Mouse (Mus musculus) adrenal gland (tissue): ENCODE results near the gene Aym1.

Experiments used
- intact Hi-C: fragments of 180-260 bp; cut with DNase I; formaldehyde crosslinking; loops from one replicate; pipeline ENCODE4 v1.15.1; 2025
- microRNA-seq, 2 experiments: library from miRNA; unstranded; fragments of <30 nt; microRNA quantifications; one replicate each; pipeline ENCODE4; 2019

Aym1 gene

GRCm38 (mm10) chr5:113397443-113398317, 40.6 kb downstream of the Aym1 start:
- intact Hi-C loops: no loop called here

- intact Hi-C loops: no loop called here
Observed at GRCm38 (mm10) chr5:113402702-113403101, 45.6 kb downstream of the Aym1 start.

- intact Hi-C loops: no loop called here
Observed at GRCm38 (mm10) chr5:113407346-113407745, 50.3 kb downstream of the Aym1 start.

Small RNAs within 50 kb of the gene (microRNA-seq; reads per million reads assigned to microRNA genes)
- gene Mir7229: 0 reads per million in 2 experiments
- gene Mir7230: 0 reads per million in 2 experiments
